Mouse (Mus musculus) frontal cortex, adult 2 months (tissue): ENCODE measurements around the gene Dhx40. TPM values are rescaled to one million over a fixed set of nuclear protein-coding genes. Genes with fewer than 3 reads are reported as not detected.
"Not testable (repeated sequence)": the region's sequence is repeated elsewhere in the genome, so short reads cannot be mapped to it uniquely, and the experiment has no call there.

Experiments used
- DNase-seq, 2 experiments: peaks; one replicate each; pipeline ENCODE4 v3.0.0; 2022; ENCODE audit warnings: low spot score in 1 of 2; ENCODE audit errors: extremely low spot score in 1 of 2
- polyA plus RNA-seq: library from polyadenylated mRNA; depleted of rRNA; stranded (reverse); fragments of >200 nt; gene quantifications from 2 replicates; pipeline ENCODE4 v1.2.3, GENCODE M21; 2012

Gene Dhx40
- polyA plus RNA-seq, 1 experiment = 16.6 TPM

- peak; percentile 45 to 56 for DNase-seq
These were observed 51.1 kb downstream of the Dhx40 start for GRCm38 (mm10) chr11:86756156-86757141.

DNA sequence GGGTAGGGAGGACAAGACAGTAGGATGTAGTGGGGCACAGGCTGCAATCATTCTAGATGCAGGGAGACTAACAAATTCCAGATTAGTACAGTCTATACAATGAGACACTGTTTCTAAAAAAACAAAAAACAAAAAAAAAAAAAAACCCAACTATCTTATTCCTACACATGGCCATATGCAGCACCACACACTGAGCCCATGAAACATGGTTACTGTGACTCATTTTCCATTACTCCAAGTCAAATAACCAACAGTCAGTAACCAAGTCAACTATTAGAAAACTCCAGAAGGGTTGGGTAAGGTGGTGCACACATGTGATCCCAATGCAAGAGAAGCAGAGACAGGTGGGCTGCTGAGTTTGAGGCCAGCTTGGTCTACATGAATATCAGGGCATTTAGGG is 55.1 kb downstream of the Dhx40 start:
- DNase-seq = no peak

GRCm38 (mm10) chr11:86751010-86751409 is 56.5 kb downstream of the Dhx40 start:
- no peak for DNase-seq

- DNase-seq = no peak
These were observed 57.6 kb downstream of the Dhx40 start for GRCm38 (mm10) chr11:86749776-86750423.

DNA sequence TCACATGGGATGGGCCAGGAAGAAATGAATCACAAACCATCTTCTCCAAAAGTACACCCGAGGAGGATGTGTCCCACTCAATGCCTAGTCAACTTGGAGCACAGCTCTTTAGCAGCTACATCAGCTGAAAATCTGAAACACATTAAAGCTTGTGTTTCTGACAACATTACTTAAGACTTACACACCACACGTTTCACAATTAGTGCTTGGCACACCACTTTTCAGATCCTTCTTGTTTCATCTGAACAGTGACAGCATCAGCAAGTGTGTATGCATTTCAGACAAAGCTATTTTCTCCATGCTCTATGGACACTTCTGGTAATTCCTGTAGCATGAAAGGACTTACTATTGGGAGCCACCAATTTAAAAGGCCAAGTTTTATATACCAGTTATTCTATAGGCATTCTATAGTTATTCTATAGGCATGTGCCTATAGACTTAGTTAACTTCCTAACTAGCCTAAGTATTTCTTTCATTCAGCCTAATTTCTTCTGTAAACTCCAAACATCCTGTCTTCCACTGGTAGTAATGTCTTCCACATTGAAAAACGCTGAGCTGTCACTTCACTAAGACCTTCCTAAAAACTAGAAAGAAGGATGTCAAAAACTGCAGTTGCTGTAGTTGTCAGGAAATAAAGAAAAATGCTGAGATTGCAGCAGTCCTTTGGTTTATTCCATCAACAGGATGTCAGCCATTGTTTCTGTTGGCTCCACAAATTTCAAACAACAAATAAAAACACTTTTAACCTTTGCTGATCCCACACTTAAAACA is 61.7 kb downstream of the Dhx40 start:
- DNase-seq = no peak

GRCm38 (mm10) chr11:86742605-86743004 is 64.9 kb downstream of the Dhx40 start:
- no peak for DNase-seq

DNA sequence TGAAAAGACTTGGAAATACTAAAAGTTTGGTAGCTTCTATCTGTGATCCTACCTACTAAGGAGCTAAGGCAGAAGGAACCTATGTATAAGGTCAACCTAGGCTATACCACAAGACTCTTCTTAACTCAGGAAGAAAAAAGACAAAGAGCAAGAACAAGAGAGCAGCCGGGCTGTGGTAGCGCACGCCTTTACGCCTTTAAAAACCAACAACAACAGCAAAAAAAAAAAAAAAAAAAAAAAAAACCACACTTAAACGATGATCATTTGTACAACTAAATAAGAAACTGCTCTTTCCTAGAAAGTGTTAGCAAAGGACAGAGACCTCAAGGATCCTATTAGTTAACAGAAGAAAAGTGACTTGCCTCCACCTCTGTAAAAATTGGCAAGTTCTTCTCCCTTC is 66.0 kb downstream of the Dhx40 start:
- DNase-seq = no peak

DNA sequence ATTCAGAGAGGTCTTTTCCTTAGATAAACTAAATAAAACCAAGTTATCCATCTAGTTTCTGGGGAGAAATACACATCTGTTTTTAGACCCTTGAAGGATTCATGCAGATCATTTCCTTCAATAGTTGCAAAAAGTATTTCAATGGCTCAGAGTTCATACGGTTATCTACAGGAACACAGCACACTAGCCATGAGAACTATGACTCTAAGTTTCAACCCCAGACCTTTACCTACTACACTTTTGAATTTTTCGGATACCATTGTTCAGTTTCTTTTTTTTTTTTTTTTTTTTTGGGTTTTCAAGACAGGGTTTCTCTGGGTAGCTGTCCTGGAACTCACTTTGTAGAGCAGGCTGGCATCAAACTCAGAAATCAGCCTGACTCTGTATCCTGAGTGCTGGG is 68.1 kb downstream of the Dhx40 start:
- no peak for DNase-seq

DNA sequence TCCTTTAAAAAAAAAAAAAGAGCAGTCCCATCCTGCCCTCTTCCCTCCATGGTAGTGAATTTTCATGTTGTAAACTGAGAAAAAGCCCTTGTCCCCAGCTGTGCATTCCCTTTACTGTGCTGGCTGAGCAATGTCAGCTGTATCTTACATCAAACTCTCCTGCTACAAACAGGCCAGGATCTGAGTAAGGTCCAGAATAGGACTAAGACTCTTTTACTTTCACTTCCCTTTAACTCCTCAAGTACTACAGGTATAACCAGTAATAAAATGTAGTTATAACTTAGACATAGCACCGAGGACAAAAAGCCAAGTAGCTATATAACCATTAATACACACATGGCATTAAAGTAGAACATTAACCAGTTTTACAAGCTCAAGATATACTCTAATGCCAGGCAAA is 68.6 kb downstream of the Dhx40 start:
- no peak for DNase-seq

DNA sequence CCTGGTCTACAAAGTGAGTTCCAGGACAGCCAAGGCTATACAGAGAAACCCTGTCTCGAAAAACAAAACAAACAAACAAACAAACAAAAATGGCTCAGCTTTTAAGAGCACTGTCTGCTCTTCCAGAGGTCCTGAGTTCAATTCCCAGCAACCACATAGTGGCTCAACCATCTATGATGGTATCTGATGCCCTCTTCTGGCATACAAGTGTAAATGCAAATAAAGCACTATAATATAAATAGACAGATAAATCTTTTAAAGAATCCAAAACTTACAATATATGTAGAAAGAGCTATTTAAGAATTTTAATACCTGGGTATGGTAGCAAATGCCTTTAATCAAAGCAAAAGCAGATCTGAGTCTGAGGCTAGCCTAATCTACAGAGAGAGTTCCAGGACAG is 69.2 kb downstream of the Dhx40 start:
- DNase-seq = not testable (repeated sequence)

DNA sequence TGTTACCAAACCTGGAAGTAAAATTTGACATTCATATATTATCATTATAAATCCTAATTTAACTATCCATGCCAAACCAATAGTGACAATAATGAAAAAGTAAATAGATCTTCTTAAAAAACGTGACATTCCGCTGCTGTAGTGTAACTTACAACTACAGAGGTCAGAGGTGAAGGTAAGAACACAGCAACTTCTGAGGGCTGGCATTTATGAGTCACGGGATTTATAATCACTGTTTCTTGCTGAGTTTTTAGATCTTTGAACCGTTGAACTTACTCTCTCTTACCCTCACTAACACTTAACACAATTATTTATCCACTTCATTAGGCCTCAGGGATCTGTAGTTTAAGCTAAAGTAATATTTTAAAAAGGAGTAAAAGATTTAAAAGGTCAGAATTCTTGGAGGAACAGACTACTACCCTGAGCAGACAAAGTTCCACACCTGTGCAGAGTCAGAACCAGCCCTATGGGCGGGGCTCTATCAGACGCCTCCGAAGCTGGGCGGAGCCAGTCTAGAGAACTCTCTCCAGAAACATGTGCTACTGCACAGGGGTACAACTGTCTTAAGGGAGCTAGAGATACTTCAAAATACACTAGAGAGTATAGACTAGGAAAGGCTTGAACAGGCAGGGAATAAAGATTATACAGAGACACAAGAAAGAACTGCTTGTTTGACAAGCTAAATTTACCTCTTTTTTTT is 70.1 kb downstream of the Dhx40 start:
- no peak for DNase-seq

DNA sequence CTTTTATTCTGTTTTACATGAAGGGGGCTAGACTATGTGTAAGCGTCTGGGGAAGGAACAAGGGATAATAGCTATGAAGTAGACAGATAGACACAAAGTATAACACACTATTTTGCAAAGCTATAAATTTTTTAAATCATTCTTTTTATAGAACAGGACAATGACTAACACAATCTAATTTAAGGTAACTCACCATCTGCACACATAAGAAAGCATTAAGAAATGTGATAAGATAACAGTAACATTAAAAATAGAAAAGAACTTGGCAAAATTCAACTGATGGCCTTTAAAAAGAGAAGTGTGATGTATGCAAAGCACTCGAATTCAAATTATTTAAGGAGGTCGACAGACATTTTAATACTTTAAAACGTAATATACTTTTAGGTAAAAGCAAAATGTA is 72.6 kb downstream of the Dhx40 start:
- DNase-seq = no peak

GRCm38 (mm10) chr11:86734241-86734939 is 73.2 kb downstream of the Dhx40 start:
- no peak for DNase-seq

DNA sequence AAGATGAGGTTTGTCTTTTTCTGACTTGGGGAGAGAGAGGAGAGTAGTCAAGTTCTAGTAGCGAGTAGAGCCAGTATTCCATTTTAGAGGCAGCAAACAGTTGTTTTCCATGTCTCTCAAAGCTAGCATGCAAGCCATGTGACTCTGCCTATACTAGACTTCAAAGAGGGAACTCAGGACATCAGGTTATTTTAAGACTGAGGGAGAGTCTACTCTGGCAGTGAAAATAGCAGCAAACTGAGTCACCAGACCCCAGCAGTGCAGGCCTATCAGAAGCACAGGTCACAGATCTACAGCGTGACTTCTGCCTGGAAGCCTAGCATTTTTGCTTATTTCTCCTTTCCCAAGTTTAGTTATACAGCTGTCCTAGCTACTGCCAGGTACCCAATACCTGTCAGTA is 76.1 kb downstream of the Dhx40 start:
- peak in 1 of 2 experiments; percentile 32 for DNase-seq

GRCm38 (mm10) chr11:86725607-86726006 is 81.9 kb downstream of the Dhx40 start:
- DNase-seq = no peak

DNA sequence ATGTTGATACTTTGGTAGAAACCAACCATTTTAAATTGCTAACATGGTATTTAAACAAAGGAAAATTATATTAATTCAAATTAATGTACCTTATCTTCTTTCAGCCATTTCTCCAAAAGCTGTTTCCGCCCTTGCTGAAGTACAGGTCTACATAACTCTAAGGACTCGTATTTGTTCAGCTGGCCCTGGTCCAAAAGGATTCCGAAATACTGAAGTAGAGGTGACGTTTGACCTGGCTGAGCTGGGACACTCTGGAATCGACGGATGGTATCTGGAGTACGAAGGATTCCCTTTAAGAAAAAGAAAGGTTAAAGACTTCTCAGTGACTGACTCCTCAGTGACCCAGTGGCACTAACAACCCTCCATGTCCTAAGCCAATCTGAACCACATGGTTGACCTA is 82.6 kb downstream of the Dhx40 start:
- no peak for DNase-seq

DNA sequence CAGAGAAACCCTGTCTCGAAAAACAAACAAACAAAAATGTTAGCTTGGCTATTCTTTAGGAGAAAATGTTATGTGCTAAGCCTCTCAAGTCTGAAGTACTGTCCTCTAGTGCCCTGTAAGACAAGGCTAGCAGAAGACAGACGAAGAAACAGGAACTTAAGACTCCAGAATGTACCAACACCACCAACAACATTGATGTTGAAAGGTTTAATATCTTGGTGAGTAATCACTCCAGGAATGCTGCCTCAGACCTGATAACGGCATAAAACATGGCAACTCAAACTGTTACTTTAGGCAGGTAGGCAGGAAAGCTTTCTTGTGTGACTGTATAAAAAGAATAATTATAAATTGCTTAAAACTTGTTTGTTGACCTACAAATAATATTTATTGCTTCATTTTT is 83.5 kb downstream of the Dhx40 start:
- no peak for DNase-seq

DNA sequence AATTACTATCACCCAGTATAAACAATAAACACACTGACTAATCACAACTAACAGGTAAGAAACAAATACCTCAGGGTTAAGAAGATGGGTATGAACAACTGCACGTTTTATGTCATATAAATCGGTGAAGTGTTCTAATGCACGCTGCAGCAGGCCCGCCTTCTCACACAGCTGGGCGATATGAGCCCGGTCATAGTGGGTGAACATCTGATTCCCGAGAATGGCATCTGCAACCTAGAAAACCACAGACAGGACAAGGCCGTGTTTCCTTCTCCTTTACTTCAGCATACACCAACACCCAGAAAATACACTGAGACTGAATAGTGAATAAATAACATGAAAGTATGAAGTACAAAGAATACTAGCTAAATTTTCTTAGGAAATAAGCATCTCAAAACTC is 88.2 kb downstream of the Dhx40 start:
- no peak for DNase-seq
